Mouse (Mus musculus) layer of hippocampus, postnatal 14 days (tissue): ENCODE measurements around the gene Gm33543. TPM values are rescaled to one million over a fixed set of nuclear protein-coding genes. Genes with fewer than 3 reads are reported as not detected.

Source experiments
- DNase-seq, 2 experiments: peaks; one replicate each; pipeline ENCODE4 v3.0.0; 2021 to 2022; ENCODE audit warnings: low spot score in 2 of 2, mixed read lengths in 1 of 2
- total RNA-seq, 2 experiments: library from RNA; stranded (reverse); gene quantifications; 2 replicates each; pipeline ENCODE4 v1.2.3; 2021

The Gm33543 gene
- total RNA-seq, 2 experiments from 2014 or later: not detected

DNA sequence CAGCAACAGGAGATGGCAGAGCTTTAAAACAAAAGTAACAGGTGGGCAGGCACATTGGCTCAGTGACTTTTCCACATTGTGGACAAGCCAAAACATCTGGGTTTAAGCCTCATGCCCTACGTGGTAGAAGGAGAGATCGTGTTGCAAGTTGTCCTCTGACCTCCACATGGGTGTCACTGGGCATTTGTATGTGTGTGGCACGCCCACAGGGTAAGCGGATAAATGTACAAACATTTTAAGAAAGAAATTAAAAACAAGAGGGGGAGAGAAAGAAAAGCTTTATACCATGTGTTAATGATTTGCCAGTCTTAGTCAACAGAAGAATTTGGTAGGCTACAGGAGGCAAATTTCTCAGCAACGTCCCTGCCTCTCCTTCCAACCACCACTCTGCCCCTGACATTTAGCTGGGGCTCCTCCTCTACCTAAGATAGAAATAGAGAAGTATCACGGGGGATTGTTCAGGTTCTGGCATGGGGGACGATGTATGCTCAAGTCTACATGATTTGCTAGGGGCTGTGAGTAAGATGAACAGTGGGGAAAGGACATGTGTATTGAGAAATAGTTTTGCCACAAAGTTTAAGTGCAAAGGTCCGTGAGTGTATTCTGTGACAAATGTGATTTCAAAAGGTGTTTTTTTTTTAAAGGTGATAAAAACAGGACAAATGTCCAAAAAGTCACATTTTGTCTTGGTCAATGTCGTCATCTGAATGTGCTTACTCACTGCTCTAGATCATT is 6.0 kb downstream of the Gm33543 start:
- no peak for DNase-seq

DNA sequence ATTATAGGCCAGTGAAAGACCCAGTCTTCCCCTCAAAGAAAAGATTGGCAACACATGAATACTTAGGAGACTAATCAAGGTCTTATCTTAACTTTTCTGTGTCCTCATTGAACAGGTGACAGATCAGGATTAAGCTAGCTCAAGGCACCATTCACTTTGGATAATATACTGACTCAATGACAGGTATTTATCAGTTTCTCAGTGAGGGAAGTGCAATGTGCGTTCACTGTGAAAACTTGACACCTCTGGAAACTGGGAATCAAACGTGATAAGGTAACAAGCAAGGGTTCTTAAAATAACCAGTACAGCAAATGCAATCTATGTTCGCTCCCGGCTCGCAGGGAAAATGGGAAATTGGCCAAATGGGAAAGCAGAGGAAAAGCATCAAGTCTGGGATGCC is 11.8 kb downstream of the Gm33543 start:
- no peak for DNase-seq

DNA sequence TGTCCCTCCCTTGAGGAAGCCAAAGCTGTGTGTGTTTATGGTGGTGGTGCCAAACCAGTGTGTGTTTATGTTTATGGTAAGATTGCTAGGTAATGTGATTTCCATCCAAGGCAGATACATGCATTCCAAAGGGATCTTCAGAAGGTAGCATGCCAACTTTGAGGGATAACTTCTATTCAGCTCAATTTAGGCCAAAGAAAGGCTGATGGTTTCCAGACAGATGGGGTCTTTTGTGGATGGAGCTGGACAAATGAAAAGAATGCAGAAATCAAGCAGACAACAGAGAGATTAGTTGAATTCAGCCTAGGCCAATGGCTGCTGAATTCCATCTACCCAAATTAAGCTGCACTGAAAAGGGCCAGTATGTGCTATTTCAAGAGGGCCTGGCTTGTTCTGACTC is 13.3 kb downstream of the Gm33543 start:
- DNase-seq: no peak

- DNase-seq: no peak
Measured at GRCm38 (mm10) chr10:95828374-95828773, 14.4 kb downstream of the Gm33543 start.

DNA sequence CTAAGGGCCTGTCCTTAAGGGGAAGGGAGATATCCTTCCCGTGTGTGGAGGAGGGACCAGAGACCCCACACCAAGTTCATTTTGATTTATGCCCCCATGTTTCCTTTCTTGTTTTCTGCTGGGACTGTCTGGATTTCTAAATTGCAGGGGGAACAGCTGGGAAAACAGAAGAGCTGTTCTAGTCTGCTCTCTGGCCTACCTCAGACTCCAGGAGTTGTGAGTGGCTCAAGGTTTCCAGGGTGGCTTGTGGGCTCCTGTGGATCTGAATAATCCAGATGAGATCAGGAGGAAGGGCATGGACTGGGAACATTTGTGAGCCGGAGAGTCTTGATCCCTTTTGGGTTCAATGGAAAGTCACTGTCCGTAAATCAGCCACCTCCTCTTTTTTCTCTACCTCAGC is 17.1 kb downstream of the Gm33543 start:
- DNase-seq: no peak

DNA sequence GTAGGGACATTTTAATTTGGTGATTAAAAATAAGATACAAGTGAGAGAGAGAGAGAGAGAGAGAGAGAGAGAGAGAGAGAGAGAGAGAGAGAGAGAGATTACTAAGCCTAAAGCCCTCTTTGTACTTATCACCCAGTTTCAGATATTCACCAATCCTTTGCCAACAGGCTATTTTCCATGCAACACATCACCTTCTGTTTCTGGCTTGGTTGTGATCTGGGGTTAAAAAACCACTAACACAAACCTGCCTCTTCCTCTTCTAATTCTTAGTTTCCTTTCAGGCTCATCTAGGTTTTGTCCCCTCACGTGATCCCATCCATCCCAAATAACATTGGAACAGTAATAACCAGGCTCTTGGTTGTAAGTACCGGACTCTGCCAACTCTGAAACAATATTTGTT is 24.2 kb downstream of the Gm33543 start:
- no peak for DNase-seq

DNA sequence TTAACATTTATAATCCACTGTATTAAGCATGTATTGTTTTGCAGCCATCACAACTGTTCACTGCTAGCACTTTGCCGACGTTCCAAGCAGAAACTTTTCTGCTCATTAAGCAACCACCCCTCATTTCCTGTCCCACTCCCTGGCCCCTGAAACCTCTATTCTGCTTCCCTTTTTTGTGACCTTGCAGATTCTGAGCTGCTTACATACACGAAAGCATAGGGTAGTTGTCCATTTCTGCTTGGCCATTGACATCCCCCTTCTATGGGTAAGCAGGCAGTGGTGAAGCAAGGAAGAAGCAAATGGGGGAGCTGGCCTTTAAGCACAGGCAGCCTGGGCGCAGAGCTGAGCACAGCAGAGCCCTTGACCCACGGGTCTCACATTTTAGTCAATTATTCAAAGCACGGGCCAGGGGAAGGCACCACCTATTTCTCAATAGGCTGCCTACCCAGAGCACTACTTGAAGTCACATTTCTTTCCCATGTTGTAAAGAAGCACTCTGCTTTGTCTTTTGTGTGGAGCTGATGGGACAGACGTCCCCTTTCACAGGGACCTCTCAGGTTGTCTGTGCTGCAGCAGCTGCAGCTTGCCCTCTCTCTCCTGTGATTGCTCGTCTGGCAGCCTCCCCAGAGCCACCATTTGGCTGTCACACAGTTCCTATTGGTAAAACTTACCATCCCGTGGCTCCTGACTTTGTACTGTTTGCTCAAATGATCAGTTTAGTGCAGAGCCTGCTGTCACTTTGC is 25.1 kb downstream of the Gm33543 start:
- DNase-seq: peak in 1 of 2 experiments; percentile 8

GRCm38 (mm10) chr10:95814351-95814750 is 28.4 kb downstream of the Gm33543 start:
- no peak for DNase-seq

DNA sequence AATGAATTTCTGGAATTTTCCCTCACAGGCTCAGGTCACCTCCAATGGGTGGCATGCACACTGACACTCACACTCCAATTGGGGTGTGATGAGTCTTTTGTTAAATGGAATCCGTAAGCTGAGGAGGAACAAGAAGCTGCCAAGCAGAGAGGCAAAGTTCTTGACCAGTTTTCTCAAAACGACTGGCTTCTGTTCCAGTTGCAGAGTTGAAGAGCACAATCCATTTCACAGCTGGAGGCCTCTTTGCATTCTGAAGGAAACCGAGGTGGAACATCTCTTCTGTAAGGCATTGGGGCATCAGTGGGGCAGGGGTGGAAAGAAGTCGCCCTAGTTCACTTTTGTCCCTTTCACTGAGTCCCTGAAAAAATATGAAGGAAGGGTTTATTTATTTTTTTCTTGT is 30.9 kb downstream of the Gm33543 start:
- DNase-seq: no peak

DNA sequence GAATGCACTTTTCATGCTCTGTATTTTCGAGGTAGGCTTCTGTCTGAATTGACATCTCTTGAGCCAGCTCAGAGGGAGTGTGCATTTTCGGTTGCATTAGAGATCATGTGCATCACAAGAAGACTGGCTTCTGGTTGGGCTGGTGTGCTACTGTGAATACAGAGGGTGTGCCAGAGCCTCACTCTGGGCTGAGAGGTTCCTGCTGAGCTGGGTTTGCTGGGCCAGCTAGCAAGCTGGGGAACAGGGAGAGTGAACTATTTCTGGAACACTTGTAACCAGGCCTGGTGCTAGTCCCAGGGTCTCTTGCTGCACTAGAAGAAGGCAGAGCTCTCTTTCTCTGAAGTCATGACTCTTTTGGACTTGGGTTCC is 41.3 kb downstream of the Gm33543 start:
- peak in 1 of 2 experiments; percentile 31 for DNase-seq

GRCm38 (mm10) chr10:95800693-95801442 is 41.9 kb downstream of the Gm33543 start:
- DNase-seq: no peak

- no peak for DNase-seq
Measured at GRCm38 (mm10) chr10:95797645-95798395, 44.9 kb downstream of the Gm33543 start.

DNA sequence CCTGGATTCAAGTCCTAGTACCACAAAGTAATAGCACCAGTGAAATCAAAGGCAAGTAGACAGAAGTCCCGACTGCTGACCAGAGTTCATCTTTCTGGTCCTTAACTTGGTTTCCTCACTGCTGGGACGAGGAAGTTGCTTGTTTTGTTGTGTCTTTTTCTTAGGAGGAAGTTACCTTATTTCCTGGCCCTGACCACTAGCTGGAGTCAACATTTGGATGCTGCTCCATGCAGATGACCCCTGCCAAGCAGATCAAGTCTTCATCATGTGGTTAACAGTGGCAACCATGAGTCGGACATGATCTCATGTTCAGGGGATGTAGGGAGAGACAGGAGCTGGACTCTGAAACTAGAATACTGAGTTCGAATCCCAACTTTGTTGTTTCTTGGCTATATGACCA is 47.2 kb downstream of the Gm33543 start:
- DNase-seq: no peak

- no peak for DNase-seq
Measured at GRCm38 (mm10) chr10:95794706-95795105, 48.0 kb downstream of the Gm33543 start.

- peak in 1 of 2 experiments; percentile 25 for DNase-seq
Measured at GRCm38 (mm10) chr10:95791427-95791804, 51.3 kb downstream of the Gm33543 start.

- peak; percentile 41 to 55 for DNase-seq
Measured at GRCm38 (mm10) chr10:95790771-95791426, 51.8 kb downstream of the Gm33543 start.

DNA sequence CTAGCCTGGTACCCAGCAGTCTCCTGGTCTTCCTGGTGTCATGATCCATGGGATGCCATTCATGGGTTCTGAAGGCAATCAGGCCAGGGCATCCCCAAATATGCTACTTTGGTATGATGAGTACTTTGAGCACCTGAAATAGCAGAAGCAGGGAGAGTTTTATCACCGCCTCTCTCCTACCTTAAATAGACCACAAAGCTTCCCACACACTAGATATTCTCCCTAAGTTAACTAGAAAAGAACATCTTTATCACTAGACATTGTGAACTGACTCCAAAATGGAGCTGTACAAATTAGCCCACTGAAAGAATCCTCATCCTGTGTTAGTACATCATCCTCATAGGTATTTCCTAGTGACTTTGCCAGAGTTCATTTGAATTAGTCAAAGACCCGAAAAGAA is 55.6 kb downstream of the Gm33543 start:
- DNase-seq: no peak

DNA sequence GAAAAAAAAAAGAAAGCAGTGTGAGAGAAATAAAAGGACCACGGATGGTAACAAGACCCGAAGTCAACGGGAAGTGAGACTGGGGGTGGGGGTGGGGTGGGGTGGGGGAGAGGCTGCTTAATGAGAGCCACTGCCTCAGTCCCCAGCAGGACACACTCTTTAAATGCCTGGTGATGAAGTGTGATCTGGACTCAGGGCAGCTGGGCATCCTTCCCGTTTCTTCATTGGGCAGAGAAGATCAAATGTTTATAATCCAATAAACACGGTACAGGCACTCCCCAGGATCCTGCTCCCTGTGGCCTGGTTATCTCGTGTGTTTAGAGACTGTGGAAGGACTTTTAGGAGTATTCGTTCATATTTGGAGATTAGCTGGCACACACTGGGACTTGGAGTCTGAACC is 57.9 kb downstream of the Gm33543 start:
- no peak for DNase-seq

GRCm38 (mm10) chr10:95780881-95781600 is 61.7 kb downstream of the Gm33543 start:
- no peak for DNase-seq

DNA sequence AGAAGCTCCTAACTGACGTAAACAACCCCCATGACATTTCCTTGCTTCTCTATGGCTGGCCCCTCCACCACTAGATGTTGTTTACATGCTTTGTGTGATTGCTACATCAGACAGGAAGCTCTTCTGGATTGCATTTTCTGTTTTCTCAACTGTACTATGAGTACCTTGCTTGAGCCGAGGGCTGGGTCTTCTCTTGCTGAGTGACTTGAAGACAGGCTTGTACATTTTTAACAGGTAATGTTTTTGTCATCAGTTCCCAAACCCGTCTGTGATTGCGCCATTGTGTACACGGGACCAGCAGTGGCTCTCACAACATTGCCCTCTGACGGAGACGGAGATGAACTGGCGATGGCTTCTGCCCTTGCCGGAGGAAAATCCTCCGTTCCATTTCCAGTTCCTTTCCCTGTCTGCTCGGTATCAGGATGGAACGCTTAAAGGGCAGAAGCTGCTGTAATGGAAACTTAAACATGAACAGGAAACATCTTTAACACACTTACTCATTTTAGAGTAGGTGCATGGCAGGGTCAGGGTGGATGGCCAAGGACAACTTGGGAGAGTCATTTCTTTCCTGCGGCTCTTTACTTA is 62.8 kb downstream of the Gm33543 start:
- no peak for DNase-seq
